Mouse (Mus musculus) adrenal gland, postnatal 14 days (tissue): ENCODE measurements around the gene Ugt1a7c. TPM values are rescaled to one million over a fixed set of nuclear protein-coding genes. Genes with fewer than 3 reads are reported as not detected.
"Not testable (repeated sequence)": the region's sequence is repeated elsewhere in the genome, so short reads cannot be mapped to it uniquely, and the experiment has no call there.

Source experiments
- DNase-seq: peaks from one replicate; pipeline ENCODE4 v3.0.0; 2021; ENCODE audit warnings: mixed read lengths
- total RNA-seq: library from RNA; stranded (reverse); gene quantifications from 2 replicates; pipeline ENCODE4 v1.2.3, GENCODE M21; 2021

Ugt1a7c gene
- total RNA-seq, 1 experiment from 2014 or later, result 1.9 TPM

DNA sequence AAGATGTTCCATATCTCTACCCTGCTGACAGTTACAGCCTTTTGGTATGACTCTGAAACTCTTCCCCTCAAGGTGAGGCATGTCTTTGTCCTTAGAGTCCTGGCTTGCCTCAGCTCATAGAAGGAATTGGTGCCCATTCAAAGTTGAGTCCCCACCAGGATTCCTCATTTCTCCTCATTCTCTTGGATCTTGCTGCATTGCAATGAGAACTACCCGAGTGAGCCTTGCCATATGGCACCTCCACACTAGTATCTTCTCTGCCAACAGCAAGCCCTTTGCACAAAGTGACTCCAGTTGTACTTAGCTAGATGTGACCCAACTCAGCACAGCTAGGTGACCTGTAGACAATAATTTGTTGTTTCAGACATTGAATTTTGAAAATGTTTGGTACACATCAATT, 128.7 kb downstream of the Ugt1a7c start:
- DNase-seq, result peak; percentile 33

DNA sequence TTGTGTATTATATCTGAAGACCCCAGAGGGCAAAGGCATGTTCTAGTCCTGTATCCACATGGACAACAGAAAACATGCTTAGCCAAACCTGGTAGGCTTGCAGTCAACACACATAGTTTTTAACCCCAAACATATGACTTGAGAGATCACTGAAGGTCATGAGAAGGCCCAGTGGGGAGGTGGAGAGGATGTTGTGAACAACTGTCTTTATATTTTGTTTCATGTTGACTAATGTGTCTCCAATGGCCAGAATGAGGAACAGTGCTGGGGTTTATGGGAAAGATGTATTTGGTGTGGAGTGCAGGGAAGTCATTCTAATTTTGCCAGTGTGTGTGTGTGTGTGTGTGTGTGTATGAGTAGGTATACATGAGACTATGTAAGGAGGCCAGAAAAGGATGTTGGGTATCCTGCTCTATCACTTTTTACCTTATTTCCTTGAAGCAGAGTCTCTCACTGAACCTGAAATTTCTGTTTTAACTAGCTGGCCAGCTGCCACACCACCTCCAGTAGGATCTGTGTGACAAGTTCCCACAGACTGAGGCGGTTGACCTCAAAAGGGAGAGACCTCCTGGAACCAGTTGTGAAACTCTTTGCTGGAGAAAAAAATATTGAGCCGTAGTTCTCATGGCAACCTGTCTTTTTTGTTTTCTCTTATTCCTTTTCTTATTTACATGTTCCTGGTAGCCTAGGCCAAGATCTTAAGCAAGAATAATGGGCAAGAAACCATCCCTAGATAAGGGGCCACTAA, 129.3 kb downstream of the Ugt1a7c start:
- DNase-seq, result peak; percentile 62

DNA sequence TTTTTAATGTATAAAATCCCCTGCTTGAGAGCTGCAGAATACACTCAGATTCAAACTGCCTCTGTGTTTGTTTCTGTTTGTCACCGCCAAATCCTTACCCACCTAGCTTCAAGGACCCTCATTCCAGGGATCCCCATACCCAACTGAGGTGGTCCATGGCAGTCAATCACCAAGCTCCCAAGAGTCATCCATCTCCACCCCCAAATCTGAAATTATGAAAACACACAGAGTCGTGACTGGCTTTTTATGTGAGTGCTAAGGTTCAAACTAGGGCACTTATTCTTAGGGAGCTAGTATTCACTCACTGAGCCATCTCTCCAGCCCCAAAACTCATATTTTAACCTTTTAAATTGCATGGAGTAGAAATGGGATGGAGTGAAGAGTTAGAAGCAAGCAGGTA, 130.4 kb downstream of the Ugt1a7c start:
- not testable (repeated sequence) for DNase-seq

- DNase-seq, result no peak
These were observed 130.9 kb downstream of the Ugt1a7c start for GRCm38 (mm10) chr1:88225741-88226140.

- peak; percentile 5 for DNase-seq
These were observed 132.0 kb downstream of the Ugt1a7c start, which contains the start of gene Mroh2a for GRCm38 (mm10) chr1:88226670-88227379. Gene Mroh2a, plus strand, starts transcription at chr1:88226986.

DNA sequence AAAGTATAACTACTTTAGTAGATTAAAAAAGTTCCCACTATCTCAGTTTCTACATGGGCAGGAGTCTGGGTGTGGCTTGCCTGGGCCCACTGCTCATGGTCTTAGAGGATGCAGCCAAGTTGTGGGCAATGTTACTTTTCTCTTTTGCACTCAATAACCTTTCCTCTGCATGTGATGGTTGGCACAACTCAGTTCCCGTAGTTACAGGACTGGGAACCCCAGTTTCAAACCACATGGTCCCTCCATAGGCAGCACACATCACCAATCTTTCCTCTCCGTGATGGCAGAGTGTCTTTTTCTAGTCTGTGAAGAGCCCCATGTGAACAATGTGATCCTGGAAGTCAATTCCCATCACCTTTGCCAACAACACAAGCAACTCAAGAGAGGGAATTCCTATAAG, 132.6 kb downstream of the Ugt1a7c start:
- DNase-seq, result no peak

- DNase-seq, result peak; percentile 6
These were observed 133.3 kb downstream of the Ugt1a7c start for GRCm38 (mm10) chr1:88228121-88228520.

GRCm38 (mm10) chr1:88229566-88229965, 134.7 kb downstream of the Ugt1a7c start:
- peak; percentile 9 for DNase-seq

GRCm38 (mm10) chr1:88229986-88230385, 135.1 kb downstream of the Ugt1a7c start:
- DNase-seq, result peak; percentile 6

- DNase-seq, result no peak
These were observed 135.6 kb downstream of the Ugt1a7c start for GRCm38 (mm10) chr1:88230421-88230820.

GRCm38 (mm10) chr1:88230981-88231802, 136.3 kb downstream of the Ugt1a7c start:
- no peak for DNase-seq

GRCm38 (mm10) chr1:88231803-88232499, 137.1 kb downstream of the Ugt1a7c start:
- DNase-seq, result no peak

- DNase-seq, result no peak
These were observed 138.0 kb downstream of the Ugt1a7c start for GRCm38 (mm10) chr1:88232664-88233380.

GRCm38 (mm10) chr1:88233421-88234247, 138.8 kb downstream of the Ugt1a7c start:
- DNase-seq, result no peak

GRCm38 (mm10) chr1:88234248-88234610, 139.4 kb downstream of the Ugt1a7c start:
- no peak for DNase-seq

DNA sequence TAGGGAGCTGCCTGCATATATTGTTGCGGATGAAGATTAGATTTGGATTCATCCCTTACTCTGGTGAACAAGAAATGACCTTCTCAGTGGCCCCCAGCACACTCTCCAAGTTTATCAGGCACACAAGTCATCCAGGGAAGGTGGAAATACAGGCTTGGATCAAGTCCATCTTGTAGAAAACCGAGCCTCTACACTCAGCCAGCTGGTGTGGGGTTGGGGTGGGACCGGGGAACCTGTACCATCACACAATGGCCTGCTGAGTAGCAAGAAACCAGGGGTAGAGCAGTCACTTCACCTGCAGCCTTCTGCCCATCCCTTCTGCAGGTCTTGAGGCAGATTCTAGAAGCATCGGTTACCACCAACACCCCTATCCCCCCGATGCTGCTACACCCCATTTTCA, 139.8 kb downstream of the Ugt1a7c start:
- no peak for DNase-seq

DNA sequence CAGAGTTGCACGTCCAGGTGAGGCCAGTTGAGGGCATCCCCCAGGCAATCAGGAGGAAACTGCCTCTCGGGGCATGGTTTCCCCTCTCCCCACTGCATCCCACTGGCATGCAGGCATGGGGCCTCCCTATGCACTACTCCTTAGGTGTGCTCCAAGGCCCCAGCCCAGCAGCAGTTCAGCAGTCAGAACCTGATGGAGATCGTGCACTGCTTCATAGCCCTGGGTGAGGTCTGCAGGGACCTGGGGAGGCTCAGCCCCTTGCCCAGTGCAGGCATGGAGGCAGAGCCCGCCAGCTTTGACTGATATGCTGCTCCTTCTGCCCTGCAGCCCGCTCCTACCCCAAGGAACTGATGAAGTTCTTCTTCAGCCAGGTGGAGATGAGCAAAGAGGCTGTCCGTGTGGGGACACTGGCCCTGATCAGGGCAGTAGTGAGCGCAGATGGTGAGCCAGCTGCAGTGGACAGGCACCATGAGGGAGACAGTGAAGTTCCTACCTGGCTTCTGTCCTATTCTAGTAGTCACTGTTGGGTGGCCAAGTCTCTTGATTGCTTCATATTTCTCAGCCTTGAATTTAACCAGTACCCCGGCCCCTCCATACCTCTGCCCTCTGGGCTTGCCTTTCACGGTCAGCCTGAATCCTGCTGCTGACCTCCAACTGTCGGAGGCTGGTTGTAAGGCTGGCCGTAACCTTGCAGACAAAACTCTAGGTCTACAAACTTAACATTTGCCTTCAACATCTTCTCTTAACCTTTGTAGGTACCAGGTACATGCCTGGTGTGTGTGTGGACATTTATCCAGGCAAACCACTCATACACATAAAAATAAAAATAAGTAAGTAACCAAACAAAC, 140.4 kb downstream of the Ugt1a7c start:
- DNase-seq, result no peak

DNA sequence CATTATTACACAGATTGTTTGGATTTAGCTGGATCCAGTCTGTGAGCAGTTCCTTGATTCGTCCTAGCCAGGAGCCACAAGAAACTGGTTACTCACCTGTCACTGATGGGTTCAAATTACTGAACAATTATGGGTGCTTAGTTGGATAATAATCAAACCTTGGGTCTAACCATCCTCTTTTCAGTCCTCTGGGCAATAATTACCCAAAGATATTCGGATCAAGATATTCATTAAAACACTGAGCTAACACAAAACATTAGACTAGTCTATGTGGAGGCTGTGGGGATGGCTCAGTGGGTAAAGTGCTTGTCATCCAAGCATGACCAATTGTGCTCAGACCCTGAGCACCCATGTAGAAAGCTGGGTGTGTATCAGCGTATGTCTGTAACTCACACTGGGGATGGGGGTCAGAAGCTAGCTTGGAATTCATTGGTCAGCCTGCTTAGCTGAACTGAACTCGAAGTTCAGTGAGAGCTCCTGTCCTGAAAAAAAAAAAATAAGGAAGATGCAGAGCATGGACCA, 141.1 kb downstream of the Ugt1a7c start:
- DNase-seq, result no peak

GRCm38 (mm10) chr1:88237311-88237710, 142.4 kb downstream of the Ugt1a7c start:
- no peak for DNase-seq
